Mouse (Mus musculus) heart, postnatal 14 days (tissue): ENCODE measurements at regions not wholly inside any gene's neighbourhood (a gene's known extent, or its start where the extent isn't known, plus 50 kb on each side); places are given as distances from the start of the nearest gene placed in this dataset.
A peak's percentile ranks its signal among the peaks of the same experiment; 100 is the strongest.

ENCODE experiments used
- DNase-seq, 2 experiments: peaks; one replicate each; pipeline ENCODE4 v3.0.0; 2021 to 2022
- intact Hi-C: fragments of 180-260 bp; cut with DNase I; formaldehyde crosslinking; loops from one replicate; pipeline ENCODE4 v1.15.1; 2025

GRCm38 (mm10) chr12:70586181-70586580 is 133.3 kb downstream of the Tmx1 start:
- intact Hi-C loops: no loop called here
- DNase-seq: no peak

DNA sequence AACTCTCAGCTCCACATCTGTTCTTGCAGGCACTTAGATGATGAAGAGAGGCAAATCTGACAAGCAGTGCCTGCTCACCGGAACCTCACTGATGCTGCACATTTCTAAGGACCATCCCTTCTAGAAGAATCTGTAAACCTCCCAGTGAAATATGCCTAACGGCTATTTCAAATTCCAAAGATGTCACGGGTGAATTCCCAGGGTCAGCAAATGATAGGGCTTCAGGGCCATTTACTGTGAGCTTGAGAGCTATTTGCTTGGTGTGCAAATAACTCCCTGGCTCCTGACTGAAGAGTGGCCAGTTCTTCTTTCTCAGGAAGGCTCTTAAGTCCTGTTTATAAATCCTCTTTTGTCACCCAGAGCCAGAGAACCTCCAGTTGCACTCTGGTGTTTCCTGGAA is 135.3 kb downstream of the Tmx1 start:
- intact Hi-C loops: no loop called here
- DNase-seq: no peak

DNA sequence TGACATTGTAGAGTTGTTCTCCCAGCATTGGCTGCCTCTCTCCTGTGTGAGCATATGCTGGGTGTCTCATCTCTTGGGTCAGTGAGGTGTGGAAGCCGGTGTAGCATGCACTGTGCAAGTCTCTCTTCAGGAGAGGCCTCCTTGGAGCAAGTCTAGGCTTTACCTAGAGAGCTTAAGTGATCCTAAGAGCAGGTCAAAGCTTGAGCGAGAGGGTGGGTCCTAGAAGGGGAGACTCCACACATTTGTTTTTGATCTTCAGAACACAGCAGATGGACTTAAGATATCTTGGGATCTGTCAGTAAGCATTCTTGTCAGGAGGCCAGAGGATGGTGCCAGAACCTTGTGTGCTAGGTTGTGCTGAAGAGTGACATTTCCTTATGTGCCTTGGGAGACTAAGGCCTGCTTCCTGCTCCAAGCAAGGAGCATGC is 136.4 kb downstream of the Tmx1 start:
- no peak for DNase-seq
- intact Hi-C loops: no loop called here

- DNase-seq: peak in 1 of 2 experiments; percentile 40
- intact Hi-C loops: no loop called here
These were observed 137.7 kb downstream of the Tmx1 start for GRCm38 (mm10) chr12:70590456-70591050.

DNA sequence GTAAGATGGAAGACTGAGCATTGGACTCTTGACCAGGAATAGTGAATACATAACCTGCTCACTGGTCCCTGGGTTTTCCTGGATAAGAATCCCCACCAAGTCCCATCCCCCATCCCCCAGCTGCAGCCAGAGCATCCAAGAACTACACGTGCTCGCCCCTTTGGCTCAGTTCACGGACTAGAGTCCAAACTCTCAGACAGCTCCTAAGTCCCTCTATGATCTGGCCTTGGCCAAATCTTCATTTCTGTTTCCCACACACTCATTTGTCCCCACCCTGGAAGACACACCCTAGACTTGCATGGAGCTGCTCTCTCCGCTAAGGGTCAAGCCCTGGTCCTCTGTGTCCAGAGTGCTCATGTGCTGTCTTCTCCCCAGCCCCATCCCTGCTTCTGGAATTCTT is 139.9 kb downstream of the Tmx1 start:
- intact Hi-C loops: no loop called here
- DNase-seq: peak in 1 of 2 experiments; percentile 44

DNA sequence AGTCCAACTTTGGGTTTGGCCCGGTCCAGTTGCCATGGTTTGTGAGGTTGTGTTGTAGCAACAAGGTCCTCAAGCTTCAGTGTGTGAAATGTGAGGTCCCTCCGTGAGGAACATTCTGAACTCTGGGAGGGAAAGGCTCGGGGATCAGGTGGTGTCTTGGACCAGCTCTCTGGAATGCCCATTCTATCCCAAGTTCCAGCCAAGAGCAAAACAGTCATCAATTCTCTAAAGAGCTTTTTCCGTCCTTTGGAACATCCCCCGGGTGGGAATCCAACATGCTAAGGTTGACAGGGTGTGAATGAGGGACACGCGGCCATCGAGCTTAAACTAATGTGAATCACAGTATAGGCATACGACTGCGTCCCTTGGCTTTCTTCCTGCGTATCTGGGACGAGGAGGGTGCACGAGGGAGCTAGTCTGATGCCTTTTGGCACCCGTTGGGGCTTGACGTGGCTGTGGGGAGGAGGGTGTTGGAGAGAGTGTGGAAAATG is 145.4 kb downstream of the Tmx1 start:
- DNase-seq: peak; percentile 69 to 73
- intact Hi-C loops: no loop called here

DNA sequence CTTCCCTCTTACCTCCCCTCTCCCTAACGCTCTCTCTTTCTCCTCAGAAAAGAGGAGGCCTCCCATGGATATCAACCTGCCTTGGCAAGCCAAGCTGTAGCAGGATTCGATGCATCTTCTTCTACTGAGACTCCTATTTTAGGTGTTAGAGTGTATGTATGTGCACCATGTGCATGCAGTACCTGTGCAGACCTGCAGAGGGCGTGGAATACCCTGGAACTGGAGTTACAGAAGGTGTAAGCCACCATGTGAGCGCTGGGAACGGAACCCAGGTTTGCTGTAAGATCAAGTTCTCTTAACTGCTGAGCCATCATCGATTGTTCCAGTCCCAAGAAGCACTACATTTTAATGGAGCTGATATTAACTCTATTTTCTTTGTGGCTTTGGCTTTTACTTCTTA is 146.8 kb downstream of the Tmx1 start:
- no peak for DNase-seq

DNA sequence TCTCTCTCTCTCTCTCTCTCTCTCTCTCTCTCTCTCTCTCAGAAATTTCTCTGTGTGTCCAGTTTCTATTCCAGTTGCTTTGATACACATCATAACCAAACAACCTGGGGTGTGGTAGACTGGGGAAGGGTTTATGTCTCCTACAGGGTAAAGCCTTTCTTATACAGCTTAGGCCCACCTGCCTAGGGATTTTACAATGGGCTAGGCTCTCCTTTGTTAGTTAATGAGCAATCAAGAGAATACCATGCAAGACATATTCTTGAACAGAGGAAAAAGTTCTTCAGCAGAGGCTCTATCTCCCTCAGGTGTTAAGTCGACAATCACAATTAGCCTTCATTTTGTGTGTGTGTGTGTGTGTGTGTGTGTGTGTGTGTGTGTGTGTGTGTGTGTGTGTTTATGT is 151.0 kb downstream of the Tmx1 start:
- DNase-seq: no peak

More for the DNA sequence above, 146.8 kb downstream of the Tmx1 start:
- intact Hi-C loops: no loop called here

DNA sequence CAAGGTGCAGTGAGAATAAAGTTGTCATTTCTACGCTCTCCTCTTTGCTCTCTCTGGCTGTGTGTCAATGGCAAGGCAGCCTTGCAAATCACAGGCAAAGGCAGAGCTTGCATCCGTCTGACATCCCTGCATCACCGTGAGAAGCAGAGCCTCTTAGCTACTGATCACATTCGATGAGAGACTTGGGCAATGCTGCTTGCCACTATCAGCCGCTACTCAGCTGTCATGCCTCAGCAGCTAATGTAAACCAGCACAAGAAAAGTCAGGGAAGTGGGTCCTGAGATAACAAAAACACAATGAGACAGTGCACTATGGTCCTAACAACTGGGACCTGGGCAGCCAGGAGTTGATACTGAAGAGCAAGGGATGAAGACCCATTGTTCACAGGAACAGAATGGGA is 155.8 kb downstream of the Tmx1 start:
- intact Hi-C loops: no loop called here
- DNase-seq: no peak

More for the DNA sequence above, 151.0 kb downstream of the Tmx1 start:
- intact Hi-C loops: no loop called here

DNA sequence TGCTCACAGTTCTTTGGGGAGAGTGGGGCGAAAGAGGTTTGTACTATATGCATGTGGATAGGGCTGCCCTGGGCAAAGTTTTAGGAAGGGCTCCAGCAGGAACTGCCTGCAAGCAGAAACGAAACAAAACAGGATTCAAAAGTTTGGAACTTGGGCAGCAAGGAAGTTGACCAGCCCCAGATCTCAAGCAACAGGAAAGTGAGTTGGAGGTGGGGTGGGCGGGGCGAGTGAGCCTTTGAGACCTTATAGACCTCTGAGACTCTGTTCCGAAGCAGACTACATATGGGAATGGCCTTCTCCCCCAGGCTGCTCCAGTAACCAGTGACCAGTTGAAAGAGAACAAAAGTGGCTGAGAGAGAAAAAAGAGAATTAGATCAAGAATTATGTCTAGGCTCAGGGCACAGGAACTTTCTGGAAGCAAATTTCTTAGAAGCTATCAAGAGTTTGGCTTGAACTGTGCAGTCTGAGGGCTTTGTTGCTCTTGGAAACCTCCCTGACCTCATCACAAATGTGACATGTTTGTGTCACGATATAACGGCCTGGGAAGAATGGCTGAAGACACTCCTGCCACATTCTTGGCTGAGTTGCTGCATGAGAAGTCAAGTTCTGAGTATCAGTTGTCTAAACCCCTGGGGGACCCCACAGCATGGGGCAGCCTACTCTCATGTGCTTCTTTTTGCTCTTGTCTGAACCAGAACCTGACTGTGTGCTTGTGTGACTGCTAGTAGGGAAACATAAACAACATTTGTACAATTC is 156.4 kb downstream of the Tmx1 start:
- intact Hi-C loops: no loop called here
- peak in 1 of 2 experiments; percentile 23 for DNase-seq

- intact Hi-C loops: no loop called here
- DNase-seq: peak; percentile 42 to 63
These were observed 159.0 kb downstream of the Tmx1 start for GRCm38 (mm10) chr12:70611891-70612290.

GRCm38 (mm10) chr12:70613244-70613643 is 160.3 kb downstream of the Tmx1 start:
- intact Hi-C loops: no loop called here
- DNase-seq: no peak

DNA sequence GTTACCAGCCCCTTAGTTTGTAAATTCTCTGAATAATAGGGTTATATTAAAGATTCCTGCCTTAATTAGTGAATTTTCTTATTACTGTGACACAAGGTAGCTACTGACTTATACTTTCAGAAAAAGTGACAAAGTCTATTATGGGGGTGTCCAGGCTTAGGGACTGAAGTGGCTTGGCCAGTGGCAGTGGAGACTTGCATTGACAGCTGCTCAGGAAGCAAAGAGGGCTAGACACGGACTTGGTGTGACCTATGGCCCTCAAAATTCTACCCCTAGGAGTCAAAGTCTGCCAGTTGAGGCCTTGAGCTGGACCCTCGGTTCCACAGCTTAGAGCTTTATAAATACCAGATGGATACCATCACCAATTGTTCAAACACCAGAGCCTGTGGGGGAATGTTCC is 161.2 kb downstream of the Tmx1 start:
- DNase-seq: no peak
- intact Hi-C loops: no loop called here

- intact Hi-C loops: no loop called here
- no peak for DNase-seq
These were observed 161.8 kb downstream of the Tmx1 start for GRCm38 (mm10) chr12:70614686-70615085.

- DNase-seq: no peak
- intact Hi-C loops: no loop called here
These were observed 162.2 kb downstream of the Tmx1 start for GRCm38 (mm10) chr12:70615123-70615522.

GRCm38 (mm10) chr12:70616049-70616448 is 163.2 kb downstream of the Tmx1 start:
- no peak for DNase-seq
- intact Hi-C loops: no loop called here

DNA sequence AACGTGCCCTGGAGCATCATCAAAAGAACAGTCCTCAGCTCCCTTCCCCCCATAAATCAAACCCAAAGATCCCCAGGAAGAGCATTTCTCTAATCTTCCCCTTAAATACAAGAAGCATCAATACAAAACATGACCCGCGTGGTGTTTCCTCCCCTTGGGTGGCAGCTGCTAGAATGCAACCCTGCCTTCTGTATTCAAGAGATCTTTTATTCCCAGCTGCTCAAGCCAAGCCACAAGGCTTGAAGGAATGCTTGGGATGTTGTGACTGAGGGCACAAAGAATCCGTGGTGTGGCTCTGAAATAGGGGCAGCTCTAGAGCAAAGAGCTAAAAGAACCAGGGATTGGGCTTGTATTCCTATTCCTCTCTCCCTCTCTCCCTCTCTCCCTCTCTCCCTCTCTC is 163.6 kb downstream of the Tmx1 start:
- no peak for DNase-seq
- intact Hi-C loops: no loop called here

GRCm38 (mm10) chr12:70617024-70617423 is 164.1 kb downstream of the Tmx1 start:
- intact Hi-C loops: no loop called here
- no peak for DNase-seq

DNA sequence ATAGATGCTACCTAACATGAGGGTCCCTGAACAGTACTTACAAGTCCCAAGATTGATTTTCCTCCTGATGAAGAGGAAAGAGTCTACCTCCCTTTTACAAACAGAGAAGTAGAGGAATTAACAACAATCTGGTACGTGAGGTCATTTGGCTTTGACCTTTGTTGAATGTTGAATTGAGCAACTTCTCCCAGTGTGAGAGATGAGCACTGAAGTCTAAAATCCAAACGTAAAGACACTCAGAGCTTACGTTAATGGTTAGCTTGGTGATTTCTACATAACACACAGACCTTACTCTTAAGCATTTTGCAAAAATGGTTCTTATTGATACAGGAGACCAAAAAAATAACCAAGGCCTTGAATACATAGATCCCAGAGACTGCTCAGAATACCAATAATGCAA is 165.1 kb downstream of the Tmx1 start:
- intact Hi-C loops: no loop called here
- DNase-seq: no peak

GRCm38 (mm10) chr12:70619436-70619835 is 166.5 kb downstream of the Tmx1 start:
- intact Hi-C loops: no loop called here
- DNase-seq: no peak

- DNase-seq: no peak
- intact Hi-C loops: no loop called here
These were observed 169.1 kb downstream of the Tmx1 start for GRCm38 (mm10) chr12:70622019-70622418.

DNA sequence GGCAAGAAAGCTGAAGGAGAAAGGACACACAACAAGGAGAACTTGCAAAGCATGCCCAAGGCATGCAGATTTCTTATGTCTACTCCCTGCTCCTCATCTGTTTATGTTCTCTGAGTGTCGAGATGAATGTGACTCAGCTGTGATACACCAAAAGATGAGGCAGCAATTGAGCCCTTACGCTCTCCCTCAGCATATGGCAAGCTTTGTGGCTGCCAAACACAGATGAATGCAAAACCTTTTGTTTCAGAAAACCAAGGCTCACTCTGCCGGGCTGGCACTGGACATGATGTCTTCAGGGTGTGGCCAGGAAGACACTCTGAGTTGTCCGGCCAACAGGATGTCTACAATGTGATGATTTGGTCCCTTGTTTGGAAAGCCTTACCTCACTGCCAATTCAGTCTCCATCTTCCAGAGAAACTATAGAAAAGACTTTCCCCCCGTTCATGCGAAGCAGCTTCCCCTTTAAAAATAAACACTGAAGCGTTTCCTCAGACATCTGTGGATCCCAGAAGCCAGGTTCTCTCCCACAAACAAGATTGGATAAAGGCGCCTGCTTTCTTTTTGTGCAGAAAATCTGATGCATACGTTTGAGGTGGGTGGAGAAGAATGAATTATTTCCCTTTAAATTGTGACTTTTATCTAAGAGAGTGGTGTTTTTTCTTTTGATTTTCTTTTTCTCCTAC is 171.5 kb downstream of the Tmx1 start:
- no peak for DNase-seq
- intact Hi-C loops: no loop called here
